Mouse (Mus musculus): Measurements from ENCODE around the gene Slc16a7. TPM values are rescaled to one million over a fixed set of nuclear protein-coding genes. Genes with fewer than 3 reads are reported as not detected.

The Slc16a7 gene
- 10 to 100 TPM; 44.7 to 48.8 TPM for total RNA-seq (2023)

GRCm38 (mm10) chr10:125388876-125389786, at the start of gene Slc16a7:
TSS of gene Slc16a7 (minus strand) at chr10:125389465.

Measured in monocyte, adult 59 days (primary cell).